Mouse (Mus musculus) stomach, postnatal 0 days (tissue): ENCODE measurements around the gene Actg1. TPM values are rescaled to one million over a fixed set of nuclear protein-coding genes. Genes with fewer than 3 reads are reported as not detected.

Experiments used
- ATAC-seq: fragments of 200-750 bp; cut with Nextera tagmentation; 2 replicates; pipeline ENCODE4 v1.8.0; 2017; ENCODE audit not compliant: low FRiP score, low TSS enrichment
- DNase-seq: peaks from one replicate; pipeline ENCODE4 v3.0.0-alpha.2; 2016; ENCODE audit warnings: low spot score
- H3K27ac ChIP-seq: fragments of 300-500 bp; sonication (generic); replicated peaks from 2 replicates; pipeline ENCODE4 v1.5.1; 2014; ENCODE audit warnings: mild to moderate bottlenecking, control low read depth
- H3K27me3 ChIP-seq: fragments of 300-500 bp; sonication (generic); 2 replicates; pipeline ENCODE4 v1.6.1; 2014; ENCODE audit warnings: low read length; ENCODE audit not compliant: control insufficient read depth, insufficient read depth
- H3K36me3 ChIP-seq: fragments of 300-500 bp; sonication (generic); 2 replicates; pipeline ENCODE4 v1.6.1; 2014; ENCODE audit warnings: low read length, mixed read lengths; ENCODE audit not compliant: control insufficient read depth, insufficient read depth
- H3K4me1 ChIP-seq: fragments of 300-500 bp; sonication (generic); replicated peaks from 2 replicates; pipeline ENCODE4 v1.6.1; 2014; ENCODE audit warnings: antibody characterized with exemption; ENCODE audit not compliant: control insufficient read depth, insufficient read depth
- H3K4me2 ChIP-seq: fragments of 300-500 bp; sonication (generic); replicated peaks from 2 replicates; pipeline ENCODE4 v1.6.1; 2014; ENCODE audit warnings: low read depth, mild to moderate bottlenecking, control low read depth, moderate library complexity
- H3K4me3 ChIP-seq: fragments of 300-500 bp; sonication (generic); 2 replicates; pipeline ENCODE4 v1.5.1; 2014; ENCODE audit warnings: low read depth, low read length, control low read depth
- H3K9ac ChIP-seq: fragments of 300-500 bp; sonication (generic); 2 replicates; pipeline ENCODE4 v1.6.1; 2014; ENCODE audit warnings: mild to moderate bottlenecking, low read length, control low read depth, mixed read lengths
- H3K9me3 ChIP-seq: fragments of 300-500 bp; sonication (generic); 2 replicates; pipeline ENCODE4 v1.6.1; 2016; ENCODE audit warnings: low read length; ENCODE audit not compliant: control insufficient read depth
- CTCF ChIP-seq: IDR thresholded peaks from 2 replicates; pipeline ENCODE4 v1.5.1; 2016; ENCODE audit warnings: antibody characterized with exemption, low read depth, mild to moderate bottlenecking, moderate library complexity
- EP300 ChIP-seq: optimal IDR thresholded peaks from 2 replicates; pipeline ENCODE3; 2016; ENCODE audit warnings: antibody characterized with exemption
- WGBS: fragments of 180-500 bp; shearing (Covaris S2); extraction: QIAGEN DNeasy Blood & Tissue Kit; methylation state at CpG from one replicate; pipeline ENCODE4 v1.1.7; 2014; 5-methylcytosine and 5-hydroxymethylcytosine counted together
- polyA plus RNA-seq: library from polyadenylated mRNA; unstranded; fragments of >200 nt; fragmentation: Nextera tagmentation; extraction: Ambion mirVana; gene quantifications from 2 replicates; pipeline ENCODE4 v1.2.1, GENCODE M21; 2015

Gene Actg1
- polyA plus RNA-seq, 1 experiment from 2014 or later = 2,268 TPM

DNA sequence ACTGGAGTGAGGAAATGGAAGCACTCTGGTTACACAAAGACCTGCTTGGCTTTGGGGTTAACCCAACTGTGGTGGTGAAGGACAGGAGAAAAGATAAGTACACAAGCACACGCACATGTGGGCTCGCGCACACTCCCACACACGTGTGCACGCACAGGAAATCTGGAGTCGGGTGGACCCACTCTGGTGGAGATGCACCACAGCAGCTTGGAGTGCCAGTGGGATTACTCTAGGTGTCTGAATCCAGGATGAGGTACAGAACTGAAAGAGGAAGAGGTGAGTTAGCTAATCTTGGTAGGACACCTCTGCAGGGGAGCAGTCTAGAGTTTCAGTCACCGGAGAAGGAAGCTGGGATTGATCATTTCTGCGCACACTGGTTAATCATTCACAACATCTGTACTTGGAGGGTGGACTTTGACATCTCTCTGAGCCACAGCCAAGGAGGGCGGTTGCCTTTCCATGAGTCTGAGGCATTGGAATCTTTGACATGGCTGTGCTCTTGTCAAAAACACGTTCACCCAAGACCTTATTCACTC lies 8.3 kb downstream of the Actg1 start:
- ATAC-seq = peak; percentile 83
- 60% methylated on average over 10 of the region's 10 CpGs for WGBS
- Histone ChIP-seq H3K9ac (no peak overlapping the region), H3K27ac (peak overlapping the region; percentile 77), H3K4me1 (no peaks in the 10 kb centered on the region; the same call in 1 of the 2 replicates), H3K9me3 (no peaks in the 10 kb centered on the region), H3K4me2 (no peak overlapping the region), H3K4me3 (no peak overlapping the region), H3K36me3 (peaks cover 1% of the 10 kb centered on the region), H3K27me3 (no peaks in the 10 kb centered on the region)
- no peak for TF ChIP-seq EP300
- DNase-seq = peak; percentile 82

DNA sequence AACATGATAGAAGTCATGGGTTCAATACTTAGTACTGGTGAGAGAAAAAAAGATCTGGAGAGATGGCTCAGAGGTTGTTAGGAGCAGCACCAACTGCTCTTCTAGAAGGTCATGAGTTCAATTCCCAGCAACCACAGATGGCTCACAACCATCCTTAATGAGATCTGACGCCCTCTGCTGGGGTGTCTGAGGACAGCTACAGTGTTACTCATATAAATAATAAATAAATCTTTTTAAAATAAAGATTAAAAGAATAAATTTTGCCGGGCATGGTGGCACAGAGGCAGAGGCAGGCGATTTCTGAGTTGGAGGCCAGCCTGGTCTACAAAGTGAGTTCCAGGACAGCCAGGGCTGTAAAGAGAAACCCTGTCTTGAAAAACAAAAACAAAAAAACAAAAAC lies 9.6 kb downstream of the Actg1 start:
- Histone ChIP-seq H3K4me1 (no peaks in the 10 kb centered on the region), H3K27me3 (no peaks in the 10 kb centered on the region), H3K27ac (no peak overlapping the region), H3K4me2 (no peak overlapping the region), H3K9me3 (no peaks in the 10 kb centered on the region), H3K4me3 (no peak overlapping the region), H3K9ac (no peak overlapping the region), H3K36me3 (no peaks in the 10 kb centered on the region)
- ATAC-seq (no peak), DNase-seq (no peak)
- TF ChIP-seq EP300 (no peak), CTCF (peak; percentile 19; the same call in 1 of the 2 replicates)
- 64% methylated on average over 3 of the region's 3 CpGs for WGBS

DNA sequence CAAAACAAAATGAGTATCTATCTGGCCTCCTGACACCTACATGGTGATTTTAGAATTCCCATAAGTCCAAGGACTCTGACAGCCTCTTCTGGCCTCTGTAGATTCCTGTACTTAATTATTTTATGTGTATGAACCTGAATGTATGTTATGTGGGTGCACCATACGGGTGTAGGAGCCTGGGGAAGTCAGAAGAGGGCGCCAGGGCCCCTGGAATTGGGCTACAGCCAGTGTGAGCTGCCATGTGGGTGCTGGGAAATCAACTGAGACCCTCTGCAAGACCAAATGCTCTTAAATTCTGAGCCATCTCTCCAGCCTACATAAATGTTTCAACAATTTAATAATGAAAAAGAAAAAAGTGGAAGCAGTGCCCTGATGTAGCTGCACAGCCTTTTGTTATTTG lies 10.9 kb downstream of the Actg1 start:
- Histone ChIP-seq H3K9me3 (no peaks in the 10 kb centered on the region), H3K27me3 (no peaks in the 10 kb centered on the region), H3K9ac (no peak overlapping the region), H3K4me2 (no peak overlapping the region), H3K36me3 (no peaks in the 10 kb centered on the region), H3K27ac (no peak overlapping the region), H3K4me1 (no peaks in the 10 kb centered on the region), H3K4me3 (no peak overlapping the region)
- no peak for DNase-seq
- WGBS = 43% methylated on average over 2 of the region's 2 CpGs
- ATAC-seq = no peak
- TF ChIP-seq CTCF (no peak), EP300 (no peak)

DNA sequence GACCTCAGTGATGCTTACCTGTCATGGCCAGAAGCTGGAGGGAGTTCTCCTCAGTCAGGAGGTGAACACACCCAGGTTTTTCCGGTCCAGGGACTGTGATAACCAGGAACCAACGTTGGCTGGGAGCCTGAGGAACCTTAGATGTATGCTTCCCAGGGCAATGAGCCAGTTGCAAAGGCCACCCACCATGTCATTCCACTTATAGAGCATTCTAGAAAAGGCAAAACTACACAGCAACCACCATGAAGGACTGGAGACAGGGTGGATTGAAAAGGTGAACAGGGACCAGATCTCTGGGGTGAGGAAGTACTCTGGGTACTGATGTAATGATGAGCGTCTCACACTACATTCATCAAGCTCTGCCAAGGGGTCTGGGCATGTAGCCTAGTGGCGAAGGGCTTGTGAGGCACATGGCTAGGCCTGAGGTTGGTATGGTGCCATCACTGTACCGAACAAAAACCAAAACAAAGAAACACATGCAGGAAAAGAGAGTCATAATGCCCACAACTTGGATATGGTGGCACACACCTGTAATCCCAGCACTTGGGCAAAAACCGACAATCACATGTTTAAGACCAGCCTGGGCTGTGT lies 12.8 kb downstream of the Actg1 start:
- WGBS = 71% methylated on average over 6 of the region's 6 CpGs
- Histone ChIP-seq H3K4me1 (no peaks in the 10 kb centered on the region), H3K36me3 (no peaks in the 10 kb centered on the region), H3K4me2 (no peak overlapping the region), H3K27ac (no peak overlapping the region), H3K9ac (no peak overlapping the region), H3K4me3 (no peak overlapping the region), H3K27me3 (no peaks in the 10 kb centered on the region), H3K9me3 (no peaks in the 10 kb centered on the region)
- ATAC-seq (no peak), DNase-seq (no peak)
- TF ChIP-seq EP300 (no peak), CTCF (no peak)

DNA sequence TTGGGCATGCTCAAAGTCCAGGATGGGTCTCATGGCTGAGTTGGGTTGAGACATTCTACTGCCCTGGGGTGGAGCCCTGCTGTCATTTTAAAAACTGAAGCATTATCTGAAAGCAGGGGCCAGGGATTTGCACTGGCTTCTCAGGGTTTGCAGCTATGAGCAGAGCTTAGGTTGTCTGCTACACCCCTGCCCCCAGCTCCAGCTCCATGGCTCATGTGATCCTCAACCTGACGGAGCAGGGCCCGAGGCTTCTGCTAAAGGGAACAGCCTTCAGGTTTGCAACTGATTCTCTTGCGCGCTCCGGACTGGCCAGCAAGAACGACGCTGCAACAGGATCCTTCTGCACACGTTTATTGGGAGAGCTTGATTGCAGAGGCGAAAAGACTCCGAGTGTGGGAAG lies 28.2 kb downstream of the Actg1 start:
- no peak for ATAC-seq
- peak; percentile 8 for DNase-seq

DNA sequence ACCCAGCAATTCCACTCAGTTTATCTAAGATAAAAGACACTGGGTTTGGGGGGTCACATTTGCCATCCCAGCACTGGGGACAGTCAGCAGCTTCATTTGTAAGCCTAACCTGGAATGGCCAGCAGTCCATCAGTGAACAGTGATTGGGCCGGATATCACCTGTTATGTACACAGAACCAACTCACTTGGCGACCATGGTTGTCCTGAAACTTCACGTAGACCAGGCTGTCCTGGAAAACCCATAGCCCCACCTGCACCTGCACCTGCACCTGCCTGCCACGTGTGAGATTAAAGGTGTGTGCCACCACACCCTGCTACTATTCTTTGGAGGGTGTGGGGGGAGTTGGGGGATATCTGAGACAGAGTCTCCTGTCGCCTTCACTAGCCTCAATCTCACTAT lies 29.0 kb downstream of the Actg1 start:
- TF ChIP-seq CTCF (no peak), EP300 (no peak)
- Histone ChIP-seq H3K4me2 (no peak overlapping the region), H3K27me3 (no peaks in the 10 kb centered on the region), H3K27ac (no peak overlapping the region), H3K9me3 (no peaks in the 10 kb centered on the region), H3K4me1 (no peaks in the 10 kb centered on the region; the same call in none of the 2 replicates), H3K9ac (no peak overlapping the region), H3K4me3 (no peak overlapping the region), H3K36me3 (no peaks in the 10 kb centered on the region)
- WGBS = 77% methylated on average over 5 of the region's 5 CpGs
- DNase-seq (peak; percentile 11), ATAC-seq (no peak)

More for the DNA sequence above, 28.2 kb downstream of the Actg1 start:
- Histone ChIP-seq H3K4me1 (no peaks in the 10 kb centered on the region; the same call in none of the 2 replicates), H3K4me2 (no peak overlapping the region), H3K27ac (no peak overlapping the region), H3K4me3 (no peak overlapping the region), H3K27me3 (no peaks in the 10 kb centered on the region), H3K9me3 (no peaks in the 10 kb centered on the region), H3K9ac (no peak overlapping the region), H3K36me3 (no peaks in the 10 kb centered on the region)
- TF ChIP-seq CTCF = no peak
- no peak for TF ChIP-seq EP300
- 95% methylated on average over 10 of the region's 10 CpGs for WGBS
